Mouse (Mus musculus) layer of hippocampus, adult 18-20 months (tissue): ENCODE measurements at regions not wholly inside any gene's neighbourhood (a gene's known extent, or its start where the extent isn't known, plus 50 kb on each side); places are given as distances from the start of the nearest gene placed in this dataset.

Source experiments
- DNase-seq, 2 experiments: peaks; one replicate each; pipeline ENCODE4 v3.0.0; 2022; ENCODE audit warnings: low spot score in 2 of 2

DNA sequence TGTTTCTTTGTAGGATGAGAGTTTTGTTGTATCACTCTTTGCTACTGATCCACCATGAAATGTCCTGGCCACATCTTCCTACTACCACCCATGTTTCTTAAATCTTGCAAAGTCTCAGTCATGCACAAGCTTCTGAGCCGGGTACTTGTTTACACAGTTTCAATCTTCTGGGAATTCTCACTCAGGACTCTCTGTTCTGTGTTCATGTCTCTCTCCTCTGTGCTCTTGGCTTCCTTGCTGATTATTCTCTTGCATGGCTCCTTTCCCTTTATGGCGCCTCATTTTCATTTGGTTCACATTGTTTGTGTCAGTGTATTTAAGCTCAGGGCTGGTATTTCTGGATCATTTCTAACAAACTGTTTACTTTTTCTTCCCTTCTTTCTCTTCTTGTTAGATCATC lies 350.5 kb downstream of the Osr1 start:
- no peak for DNase-seq

DNA sequence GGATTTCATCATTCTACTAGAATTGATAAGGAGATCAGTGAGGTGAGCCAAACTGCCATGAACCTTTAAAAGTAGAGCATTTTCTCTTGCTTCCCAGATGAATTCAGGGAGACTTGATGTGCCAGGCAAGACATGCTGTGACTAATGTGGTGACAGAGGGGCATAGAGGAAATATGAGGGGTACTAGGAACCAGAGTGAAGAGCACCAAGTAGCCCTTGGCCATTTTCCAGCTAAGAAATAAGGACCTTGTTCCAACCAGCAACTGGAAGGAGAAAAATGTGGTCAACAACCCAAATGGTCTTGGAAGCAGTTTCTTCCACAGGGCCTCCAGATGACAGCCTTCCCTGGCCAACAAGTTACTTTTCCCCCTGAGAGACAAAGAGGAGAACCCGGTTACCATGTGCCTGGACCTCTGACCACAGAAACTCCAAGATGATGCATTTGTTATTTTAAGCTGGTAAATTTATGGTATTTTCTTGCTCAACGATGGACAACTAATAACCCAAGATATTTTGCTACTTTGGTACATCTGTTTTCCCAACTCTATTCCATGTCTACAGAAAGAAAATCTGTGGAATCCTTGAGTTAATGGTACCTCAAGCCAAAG lies 351.8 kb downstream of the Osr1 start:
- DNase-seq, result no peak

DNA sequence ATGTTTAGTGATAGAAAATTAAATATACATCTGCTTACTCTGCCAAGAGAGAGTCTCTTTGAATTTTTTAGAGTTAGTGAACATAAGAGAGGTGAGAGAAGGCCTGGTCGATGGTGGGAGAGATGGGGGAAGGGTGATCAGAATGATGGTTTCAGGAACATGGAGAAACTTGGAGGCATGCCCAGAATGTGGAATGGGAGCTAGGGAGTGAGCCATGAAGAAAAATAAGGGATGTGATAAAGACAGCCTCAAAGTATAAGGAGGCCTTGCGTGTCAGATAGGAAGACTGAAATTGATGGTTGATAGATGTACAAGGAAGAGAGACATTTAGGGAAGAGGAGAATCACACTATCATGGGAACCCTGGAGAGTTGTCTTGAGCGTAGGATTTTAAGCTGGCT lies 354.6 kb downstream of the Osr1 start:
- no peak for DNase-seq

DNA sequence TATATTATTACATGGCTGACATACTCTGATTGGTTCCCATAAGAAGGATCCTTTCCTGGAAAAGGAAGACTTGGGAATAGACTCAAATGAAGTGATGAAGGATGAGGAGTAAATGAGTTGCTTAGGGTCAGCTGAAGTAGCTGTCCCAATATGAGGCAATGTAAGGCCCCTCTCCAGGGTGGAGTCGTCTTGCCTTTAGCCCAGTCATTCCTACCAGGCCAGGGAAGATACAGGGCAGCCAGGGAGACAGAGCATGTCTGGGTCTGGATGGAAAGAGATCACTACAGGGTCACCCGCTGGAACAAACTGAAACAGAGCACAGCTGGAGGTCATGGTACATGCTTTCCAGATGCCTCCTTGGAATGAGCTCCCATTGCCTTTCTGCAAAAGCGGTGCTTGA lies 364.2 kb downstream of the Osr1 start:
- DNase-seq, result no peak

DNA sequence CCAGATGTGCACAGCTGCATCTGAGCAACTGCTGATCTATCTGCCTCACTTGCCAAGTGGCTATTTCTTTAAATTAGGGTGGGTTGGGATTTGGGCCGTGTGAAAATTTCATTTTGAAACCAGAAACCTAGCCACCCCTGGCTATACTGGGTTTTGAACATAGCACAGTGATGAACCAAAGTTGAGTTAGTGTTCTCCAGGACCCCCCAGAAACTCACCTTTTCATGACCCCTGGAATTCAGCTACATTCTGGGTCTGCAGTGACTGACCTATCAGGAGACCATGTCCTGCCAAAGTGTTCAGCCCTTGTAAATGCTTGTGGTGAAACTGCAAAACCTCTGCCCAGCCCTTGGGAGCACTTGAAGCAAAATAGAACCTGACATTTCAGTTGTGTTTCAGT lies 371.4 kb downstream of the Osr1 start:
- no peak for DNase-seq

DNA sequence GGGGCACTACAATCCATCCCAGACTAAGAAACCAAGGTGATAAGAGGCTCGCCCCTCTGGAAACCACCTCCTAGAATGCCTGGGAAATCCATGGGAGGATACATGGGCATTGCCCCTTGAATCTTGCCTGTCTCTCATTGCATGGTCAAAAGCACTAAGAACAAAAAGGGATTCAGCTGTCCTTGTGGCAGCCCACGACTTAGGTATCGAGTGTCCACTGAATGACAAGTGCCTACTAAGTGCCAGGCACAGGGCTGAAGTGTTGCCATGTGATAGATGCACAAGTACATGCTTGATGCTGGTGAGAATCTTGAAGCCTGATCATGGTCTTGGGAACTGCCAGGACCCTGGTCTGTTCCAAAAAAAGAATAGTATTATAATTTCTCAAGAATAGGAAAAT lies 371.9 kb downstream of the Osr1 start:
- no peak for DNase-seq

DNA sequence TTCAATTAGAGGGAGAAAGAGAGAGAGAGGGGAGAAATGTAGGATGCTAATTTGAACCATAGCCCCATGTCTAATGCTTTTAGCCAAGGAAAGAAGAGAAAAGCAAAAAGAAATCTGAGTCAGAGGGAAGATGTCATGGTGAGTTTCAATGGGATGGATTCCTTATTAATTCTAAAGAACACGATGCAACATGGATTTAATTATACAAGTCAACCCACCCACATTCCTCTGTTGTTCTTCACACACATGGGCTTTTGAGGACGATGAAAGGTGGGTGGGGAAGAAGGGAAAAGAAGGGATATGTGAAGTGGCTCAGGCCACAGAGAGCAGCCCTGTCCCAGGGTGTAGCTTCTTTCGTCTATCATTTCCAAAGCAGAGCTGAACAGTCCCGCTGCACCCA lies 378.9 kb downstream of the Osr1 start:
- no peak for DNase-seq

DNA sequence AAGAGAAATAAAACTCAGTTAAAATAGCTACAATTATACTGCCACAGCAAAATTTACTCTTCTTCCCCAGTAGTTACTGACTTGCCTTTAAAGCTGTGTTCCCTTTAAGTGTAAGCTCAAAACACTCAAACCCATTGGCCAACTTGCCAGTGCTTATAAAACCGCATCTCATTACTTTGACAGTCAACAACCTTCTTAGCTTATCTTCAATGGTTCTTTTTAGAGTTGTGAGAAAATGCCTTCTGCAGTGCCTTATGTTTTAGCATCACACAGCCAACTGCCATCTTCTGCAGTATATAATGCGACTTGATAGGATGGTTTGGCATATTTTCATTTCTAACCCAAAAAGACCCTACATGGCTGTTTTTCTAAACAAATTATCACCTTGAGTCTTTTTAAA lies 382.5 kb downstream of the Osr1 start:
- peak in 1 of 2 experiments; percentile 14 for DNase-seq

DNA sequence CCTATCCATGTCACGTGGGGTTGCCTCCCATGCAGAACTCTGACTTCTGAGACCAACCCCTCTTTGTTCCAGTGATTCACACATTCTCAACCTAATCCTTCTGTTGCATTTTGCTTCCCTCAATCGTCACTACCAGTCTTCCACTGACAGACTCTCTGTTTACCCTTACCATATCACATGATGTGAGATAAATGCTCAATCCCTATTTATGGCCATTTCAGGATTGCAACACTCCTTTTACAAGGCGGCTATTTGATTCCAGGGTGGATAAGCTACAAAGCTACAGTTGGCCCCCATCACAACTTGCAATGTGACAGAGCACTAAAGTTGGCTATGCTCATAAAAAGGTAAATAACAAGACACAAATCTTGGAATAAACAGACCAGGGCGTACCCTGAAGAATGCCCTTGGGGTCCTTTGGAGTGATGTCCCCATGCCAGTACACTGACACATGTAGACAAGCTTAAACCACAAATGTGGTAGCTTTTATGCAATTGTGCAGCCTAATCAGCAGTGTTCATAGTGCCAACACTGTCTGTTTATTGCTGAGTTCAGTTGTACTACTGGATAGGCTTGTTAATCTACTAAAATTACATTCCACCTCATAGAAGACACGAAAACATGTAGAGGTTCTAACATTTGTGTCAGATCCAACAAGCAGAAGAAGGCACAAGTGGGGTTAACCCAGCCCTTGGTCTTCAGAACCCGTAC lies 384.4 kb downstream of the Osr1 start:
- no peak for DNase-seq

DNA sequence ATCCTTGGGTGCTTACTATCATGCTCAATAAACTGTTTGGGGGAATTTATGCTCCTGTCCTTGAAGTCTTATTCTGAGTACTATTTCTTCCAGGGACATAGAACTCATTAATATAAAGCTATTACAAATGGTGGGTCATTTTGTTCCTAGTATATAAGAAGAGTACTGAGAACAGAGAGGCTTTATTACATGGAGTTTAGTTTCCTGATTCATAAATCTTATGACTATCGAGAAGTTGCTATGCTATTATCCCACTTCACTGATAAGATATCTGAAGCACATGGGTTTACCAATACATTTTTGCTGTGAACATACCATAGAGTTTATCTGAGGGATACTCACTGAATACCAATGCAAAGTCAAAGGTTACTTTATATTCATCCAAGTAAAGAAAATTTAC lies 399.5 kb downstream of the Osr1 start:
- DNase-seq, result no peak

DNA sequence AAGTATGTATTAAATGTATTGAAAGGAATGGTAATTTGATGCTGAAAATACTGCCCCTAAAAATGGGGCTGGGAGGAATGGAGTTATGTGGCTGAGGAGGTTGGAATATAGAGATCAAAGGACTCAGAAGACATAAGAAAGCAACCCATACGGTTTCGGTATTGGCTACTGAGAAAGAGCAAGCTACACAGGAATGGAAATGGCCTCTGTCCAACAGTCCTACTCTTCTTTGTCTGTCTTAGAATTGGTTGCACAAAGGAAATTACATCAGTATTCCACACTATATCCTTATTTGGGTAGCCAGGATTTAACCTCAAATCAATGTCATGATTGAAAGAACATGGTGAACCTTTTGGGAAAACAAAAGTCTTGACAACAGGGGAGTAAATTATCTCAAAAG lies 399.0 kb upstream of the Nt5c1b start:
- no peak for DNase-seq

DNA sequence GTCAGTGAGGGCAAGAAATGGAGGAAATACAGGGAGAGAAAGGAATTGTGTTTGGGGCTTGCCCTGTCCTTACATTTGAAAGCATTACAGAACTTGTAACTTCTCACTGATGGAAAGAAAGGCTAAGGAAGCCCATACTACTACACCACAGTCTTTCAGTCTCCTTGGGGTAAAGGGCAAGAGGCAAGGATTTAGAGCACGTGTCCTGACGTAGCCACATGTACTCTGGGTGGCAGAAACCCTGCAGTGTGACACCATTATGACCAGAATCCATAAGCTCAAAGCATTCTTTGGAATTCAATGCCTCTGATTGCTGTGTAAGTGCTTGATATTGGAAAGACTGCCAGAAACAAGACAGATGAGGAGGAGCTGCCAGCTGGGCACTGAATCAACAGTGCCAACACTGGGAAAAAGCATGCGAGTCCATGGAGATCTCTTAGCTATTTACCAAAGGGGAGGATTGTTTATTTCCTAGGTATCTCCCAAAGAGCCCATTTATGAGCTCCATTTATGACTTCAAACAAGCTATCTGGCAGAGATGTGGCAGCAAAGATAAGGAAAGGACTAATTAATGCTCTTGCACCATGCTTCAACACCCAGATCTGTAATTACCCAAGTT lies 391.2 kb upstream of the Nt5c1b start:
- peak; percentile 40 to 58 for DNase-seq

DNA sequence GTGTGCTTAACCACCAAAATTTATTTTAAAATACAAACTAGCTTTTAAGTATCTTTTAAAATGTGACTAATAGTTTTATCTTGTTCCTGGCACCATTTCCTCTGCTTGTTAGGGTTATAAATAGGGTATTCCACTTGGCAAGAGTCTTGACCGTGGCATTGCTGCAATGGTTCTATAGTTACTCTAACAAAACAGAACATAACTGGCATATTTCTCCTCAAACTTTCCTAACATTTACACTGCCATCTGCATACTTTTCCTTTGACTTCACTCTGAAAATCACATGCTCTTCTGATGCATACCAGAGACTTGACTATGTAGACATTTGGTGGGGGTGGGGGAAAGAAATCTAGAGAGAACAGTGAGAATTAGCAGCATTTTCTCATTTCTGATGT lies 390.7 kb upstream of the Nt5c1b start:
- DNase-seq, result no peak

DNA sequence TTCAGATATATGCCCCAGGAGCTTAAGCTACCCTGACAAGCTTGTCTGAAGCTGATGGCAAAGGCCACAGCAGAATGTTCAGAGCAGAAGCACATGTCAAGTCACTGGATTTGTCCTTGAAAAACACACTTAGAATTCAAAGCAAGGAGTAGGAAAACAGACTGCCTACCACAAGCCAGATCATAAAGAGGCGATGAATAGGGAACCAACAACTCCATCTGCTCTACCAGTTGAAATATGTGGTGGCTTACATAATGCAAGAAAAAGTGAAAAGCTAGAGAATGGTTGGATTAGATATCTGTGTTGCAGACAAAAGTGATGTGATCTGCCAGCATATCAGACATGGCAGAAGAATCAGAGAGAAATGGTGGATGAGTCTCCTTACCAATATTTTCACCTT lies 378.5 kb upstream of the Nt5c1b start:
- DNase-seq, result peak; percentile 11 to 57

DNA sequence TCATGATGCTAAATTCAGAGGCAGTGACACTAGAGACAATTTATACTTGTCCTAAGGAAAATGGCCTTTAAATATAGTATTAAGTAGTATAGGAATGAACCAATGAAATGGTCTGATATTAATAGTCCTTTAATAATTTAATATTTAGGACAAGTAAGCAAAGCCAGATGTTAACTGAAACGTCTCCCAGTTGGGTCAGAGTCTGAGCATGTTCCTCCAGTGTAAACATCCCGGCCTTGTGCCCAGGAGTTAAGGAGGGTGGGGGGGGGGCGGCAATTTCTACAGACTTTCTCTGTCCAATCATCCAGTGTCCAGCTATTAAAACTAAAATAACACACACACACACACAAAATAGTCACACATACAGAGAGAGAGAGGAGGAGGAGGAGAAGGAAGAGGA lies 374.1 kb upstream of the Nt5c1b start:
- DNase-seq, result no peak

DNA sequence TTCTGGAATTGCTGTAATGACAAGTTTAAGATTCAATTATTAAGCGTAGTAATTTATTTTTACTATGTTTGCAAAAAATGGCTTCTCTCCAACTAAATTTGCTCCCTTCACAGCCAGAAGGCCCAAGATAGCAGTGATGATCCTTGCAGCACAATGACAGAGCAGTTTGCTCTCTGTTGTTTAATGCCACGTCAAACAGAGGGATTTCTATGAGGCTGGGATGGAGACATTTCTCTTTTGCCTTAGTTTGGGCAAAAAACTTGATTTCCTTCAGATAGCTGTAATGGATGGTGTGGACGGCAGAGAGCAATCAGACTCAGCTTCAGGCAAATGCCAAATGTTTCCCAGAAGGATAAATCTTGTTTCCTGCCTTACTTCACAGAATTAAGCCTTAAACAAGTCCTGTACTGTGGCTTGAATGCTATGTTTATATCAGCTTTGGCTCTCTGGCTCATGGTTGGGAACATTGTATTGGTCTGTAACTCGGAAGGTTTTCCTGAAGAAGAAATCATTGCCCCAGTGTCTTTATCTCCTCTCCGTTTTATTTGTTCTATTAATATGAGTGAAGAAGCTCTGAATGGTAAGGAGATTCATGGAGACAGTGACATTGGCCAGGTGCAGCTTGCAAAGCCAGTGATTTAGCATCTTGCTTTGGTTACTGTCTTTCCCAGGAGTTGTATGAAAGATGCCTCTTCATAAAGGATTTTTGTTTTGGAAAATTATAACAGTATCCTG lies 373.2 kb upstream of the Nt5c1b start:
- DNase-seq, result no peak

DNA sequence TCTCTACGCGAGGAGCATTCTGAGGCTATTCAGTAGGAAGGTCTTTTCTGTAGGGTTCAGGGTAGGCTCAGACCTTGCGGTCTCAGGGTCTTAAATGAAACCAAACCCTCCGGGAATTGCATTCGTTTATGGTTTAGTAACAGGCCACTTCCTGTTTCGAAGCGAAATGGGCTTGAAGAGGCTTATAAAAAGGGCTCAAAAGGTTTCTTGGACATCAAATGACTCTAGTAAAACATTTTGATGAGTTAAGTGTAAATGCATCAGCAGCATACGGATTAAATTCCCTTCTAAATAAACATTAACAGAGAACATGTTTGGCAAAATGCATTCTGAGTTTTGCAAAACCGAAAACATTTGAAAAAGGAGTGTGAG lies 372.6 kb upstream of the Nt5c1b start:
- no peak for DNase-seq

DNA sequence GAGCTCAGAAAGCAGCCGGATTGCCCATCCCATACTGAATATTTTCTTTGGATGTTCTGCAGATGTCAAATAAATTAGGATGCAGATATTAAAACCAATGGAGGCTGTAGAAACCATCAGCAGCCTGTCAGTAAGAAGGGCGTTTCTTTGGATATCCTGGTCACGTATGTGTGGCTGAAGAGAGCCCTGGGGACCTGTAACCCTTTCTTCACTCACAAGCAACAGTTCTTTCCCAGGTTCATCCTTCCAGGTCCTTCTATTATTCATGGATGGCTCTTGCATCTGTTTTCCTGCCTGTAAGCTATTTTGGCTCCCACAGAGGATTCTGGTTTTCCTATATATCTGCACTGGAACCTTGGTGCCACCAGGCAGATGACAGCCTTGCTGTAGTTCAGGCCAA lies 372.2 kb upstream of the Nt5c1b start:
- no peak for DNase-seq

DNA sequence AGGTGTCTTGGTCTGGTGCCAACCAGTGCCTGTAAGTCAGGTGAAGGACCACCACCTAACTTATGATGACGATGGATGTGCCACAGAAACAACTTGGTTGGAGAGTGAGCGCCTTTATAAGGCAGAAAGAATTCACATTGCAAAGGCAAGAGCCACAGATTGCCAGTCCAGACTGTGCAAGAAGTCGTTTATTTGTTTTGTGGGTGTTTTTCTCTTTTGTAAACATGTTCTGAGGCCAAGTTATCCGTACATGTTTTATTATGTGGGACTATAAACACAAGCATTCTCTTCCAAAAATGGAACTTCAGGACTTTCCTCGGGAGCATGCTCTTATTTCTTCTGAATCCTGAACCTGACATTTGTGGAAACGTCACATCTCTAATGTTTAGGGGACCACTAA lies 369.8 kb upstream of the Nt5c1b start:
- no peak for DNase-seq

DNA sequence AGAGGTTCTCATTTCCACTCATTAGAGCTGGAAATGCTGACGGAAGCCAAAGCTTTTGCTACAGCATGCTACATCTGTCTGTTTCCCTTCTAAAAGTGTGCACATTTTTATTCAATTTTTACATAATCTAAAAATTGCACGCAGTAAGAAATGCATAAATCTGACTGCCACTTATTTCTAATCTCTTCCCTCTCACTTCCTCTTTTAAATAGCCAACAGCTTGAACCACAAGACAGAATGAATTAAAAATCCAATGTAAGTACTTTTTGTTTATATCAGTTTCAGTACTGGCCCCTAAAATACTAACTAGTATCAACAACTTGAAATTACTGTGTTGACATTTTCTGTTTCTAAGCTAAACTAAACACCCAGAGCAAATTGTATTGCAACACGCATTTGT lies 361.3 kb upstream of the Nt5c1b start:
- DNase-seq, result no peak

DNA sequence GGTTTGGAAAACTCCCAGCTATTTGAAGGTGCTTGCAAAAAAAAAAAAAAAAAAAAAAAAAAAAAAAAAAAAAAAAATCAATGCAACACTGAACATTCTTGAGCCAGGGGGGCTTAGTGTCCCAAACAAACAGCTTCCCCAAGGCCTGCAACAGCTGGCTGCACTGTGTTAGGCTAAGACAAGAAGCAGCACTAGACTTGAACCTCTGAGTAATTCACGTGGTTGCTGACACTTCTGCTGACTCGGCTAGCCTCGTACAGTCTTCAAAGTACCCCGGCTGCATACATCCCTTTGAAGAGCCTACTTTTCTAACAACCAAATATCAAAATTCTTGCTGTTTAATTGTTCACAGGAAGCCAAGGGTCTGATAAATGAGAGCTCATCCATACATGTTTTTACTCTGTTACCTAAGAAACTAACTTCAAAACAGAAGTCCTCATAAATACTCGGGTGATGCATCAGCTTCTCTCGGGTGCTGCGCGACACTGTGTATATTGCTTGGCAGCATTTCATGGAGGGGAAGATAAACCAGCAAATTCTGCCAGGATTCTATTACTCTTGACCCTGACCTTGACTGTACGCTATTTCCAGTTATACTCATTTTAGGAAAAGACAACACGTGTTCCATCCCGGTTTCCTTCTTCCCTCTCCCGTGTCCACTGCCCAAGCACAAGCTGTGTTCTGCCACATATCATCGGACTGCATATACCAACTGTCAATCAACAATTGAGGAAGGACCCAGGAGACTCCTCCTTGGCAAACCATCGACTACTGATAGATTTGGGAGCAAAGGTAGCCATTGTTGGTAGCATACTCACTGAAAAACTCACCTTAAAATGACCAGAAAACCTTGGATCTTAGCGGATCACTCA lies 352.8 kb upstream of the Nt5c1b start:
- DNase-seq, result no peak
